Mouse (Mus musculus): ENCODE results near the gene Inpp5d.
"Not testable (repeated sequence)": the region's sequence is repeated elsewhere in the genome, so short reads cannot be mapped to it uniquely, and the experiment has no call there.

Inpp5d gene

GRCm38 (mm10) chr1:87658485-87658884 lies 38.4 kb downstream of the Inpp5d start:
- DNase-seq (ENCODE audit: low spot score in 2 of 2) = no peak

- DNase-seq (ENCODE audit: low spot score in 2 of 2) = no peak
These were observed 39.0 kb downstream of the Inpp5d start for GRCm38 (mm10) chr1:87658937-87659617.

DNA sequence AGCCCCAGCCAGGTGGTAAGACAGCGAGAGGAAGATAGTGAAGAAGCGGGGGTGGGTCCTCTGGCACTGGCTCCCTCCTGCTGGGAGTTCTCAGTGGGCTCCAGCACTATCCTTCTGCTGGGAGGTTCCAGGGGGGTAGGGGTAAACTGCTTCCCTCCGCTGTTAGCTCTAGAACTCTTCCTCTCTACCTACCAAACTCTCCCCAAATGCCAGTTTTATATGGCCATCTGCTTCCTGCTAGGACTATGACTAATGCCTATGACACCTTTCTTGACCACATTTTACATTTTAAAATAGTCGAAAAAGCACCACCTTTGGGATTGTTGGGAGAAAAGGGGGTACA lies 39.5 kb downstream of the Inpp5d start:
- no peak for DNase-seq (ENCODE audit: low spot score in 2 of 2)

- no peak for DNase-seq (ENCODE audit: low spot score in 2 of 2)
These were observed 40.6 kb downstream of the Inpp5d start for GRCm38 (mm10) chr1:87660740-87661139.

DNA sequence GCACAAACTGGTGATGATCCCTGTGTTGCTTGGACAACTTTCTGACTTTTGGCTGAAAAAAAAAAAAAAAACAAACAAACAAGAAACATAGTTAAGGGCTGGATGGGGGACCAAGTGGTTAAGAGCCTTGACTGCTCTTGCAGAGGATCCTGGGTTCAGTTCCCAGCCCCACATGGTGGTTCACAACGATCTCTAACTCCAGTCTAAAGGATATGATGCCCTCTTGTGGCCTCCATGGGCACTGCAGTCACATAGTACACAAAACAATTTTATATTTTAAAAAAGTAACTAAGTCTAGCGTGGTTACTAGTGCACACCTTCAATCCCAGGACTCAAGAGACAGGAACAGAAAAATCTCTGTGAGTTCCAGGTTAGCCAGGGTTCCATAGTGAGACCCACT lies 43.9 kb downstream of the Inpp5d start:
- no peak for DNase-seq (ENCODE audit: low spot score in 2 of 2)

DNA sequence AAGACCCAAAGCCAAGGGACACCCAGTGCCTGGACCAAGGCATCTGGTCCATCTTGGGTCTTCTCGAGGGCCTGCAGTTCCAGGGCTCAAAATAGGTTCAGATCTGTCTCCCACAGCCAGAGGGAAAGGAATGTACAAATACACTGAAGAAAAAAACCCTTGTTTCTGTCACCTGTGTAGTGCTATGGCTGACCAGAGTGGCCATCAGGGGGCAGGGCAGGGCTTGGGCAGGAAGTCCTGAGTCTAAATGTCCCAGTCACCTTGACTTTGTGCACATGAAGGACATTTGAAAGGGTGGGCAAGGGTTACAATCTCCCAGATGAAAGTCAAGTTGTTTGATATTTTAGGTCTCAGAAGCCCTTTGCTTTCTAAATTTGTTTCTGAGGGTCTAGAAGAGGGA lies 46.9 kb downstream of the Inpp5d start:
- DNase-seq (ENCODE audit: low spot score in 2 of 2) = no peak

- DNase-seq (ENCODE audit: low spot score in 2 of 2) = no peak
These were observed 48.2 kb downstream of the Inpp5d start for GRCm38 (mm10) chr1:87668300-87668699.

DNA sequence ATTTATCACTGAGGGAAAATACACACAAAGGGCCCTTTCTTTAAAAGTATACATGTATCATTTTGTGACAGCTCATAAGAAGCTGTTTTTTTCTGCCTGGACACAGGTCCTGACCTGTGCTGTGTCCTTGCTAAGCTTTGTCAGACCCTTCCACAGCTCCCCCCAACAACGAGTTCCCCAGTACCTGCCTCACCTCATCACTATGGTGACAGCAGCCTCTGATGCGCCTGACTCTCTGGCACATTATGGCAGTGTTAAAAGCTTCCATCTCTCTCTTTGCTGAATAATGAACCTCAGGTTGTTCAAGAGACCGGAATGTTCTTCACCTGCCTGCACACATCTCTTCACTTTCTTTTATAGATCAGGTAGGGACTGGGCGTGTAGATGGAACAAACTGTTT lies 51.4 kb downstream of the Inpp5d start:
- DNase-seq (ENCODE audit: low spot score in 2 of 2) = no peak

DNA sequence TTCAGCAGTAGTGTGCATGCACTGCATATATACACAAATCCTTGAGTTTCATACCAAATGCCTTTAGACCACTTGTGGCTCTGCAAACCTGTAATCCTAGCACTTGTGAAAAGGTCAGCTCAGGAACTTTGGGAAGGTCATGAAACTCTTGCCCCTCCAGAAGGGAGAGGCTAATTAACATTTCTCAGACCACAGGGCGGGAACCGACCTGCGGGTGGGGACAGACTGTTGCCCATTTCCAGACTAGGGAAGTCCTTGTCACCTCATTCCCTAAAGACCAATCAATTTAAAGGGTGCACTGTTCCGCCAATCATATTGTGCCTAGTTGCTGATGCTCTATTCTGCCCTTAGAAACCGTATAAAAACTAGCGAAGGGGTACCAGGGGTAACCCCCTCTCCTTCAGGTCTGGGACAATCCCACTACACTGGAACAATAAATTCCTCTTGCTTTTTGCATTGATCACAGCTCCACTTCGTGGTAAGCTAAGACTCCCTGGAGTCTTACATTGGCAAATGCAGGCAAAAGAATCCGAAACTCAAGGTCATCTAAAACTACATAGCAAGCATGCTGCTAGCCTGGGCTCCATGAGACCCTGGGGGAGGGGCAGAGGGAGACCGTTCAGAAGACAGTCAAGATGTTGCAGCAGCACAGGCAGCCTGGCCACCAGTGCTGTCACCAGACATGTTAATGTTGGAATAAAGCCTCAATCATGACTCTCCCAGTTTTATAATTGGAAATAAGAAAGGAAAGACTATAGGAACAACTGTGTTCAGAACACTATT lies 53.9 kb downstream of the Inpp5d start:
- no peak for DNase-seq (ENCODE audit: low spot score in 2 of 2)

- no peak for DNase-seq (ENCODE audit: low spot score in 2 of 2)
These were observed 55.9 kb downstream of the Inpp5d start for GRCm38 (mm10) chr1:87676006-87676405.

- no peak for DNase-seq (ENCODE audit: low spot score in 2 of 2)
These were observed 59.0 kb downstream of the Inpp5d start for GRCm38 (mm10) chr1:87679089-87679488.

DNA sequence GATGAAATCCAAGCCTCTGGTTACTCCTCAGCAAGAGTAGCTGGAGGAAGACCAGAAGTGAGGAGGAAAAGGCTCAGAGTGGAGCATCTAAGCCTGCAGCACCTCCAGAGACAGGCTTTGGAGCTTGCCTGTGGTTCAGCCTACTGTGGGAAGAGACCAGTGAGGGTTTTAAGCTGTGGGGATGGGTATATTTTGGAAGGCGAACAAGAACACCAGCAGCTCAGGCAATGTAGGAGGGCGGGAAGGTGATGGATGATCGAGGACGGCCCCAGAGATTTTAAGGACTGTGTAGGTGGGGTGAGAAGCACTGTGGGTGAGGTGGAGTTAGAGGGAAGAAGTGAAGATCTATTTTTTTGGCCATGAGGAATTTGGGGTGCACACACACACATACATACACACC lies 60.8 kb downstream of the Inpp5d start:
- no peak for DNase-seq (ENCODE audit: low spot score in 2 of 2)

DNA sequence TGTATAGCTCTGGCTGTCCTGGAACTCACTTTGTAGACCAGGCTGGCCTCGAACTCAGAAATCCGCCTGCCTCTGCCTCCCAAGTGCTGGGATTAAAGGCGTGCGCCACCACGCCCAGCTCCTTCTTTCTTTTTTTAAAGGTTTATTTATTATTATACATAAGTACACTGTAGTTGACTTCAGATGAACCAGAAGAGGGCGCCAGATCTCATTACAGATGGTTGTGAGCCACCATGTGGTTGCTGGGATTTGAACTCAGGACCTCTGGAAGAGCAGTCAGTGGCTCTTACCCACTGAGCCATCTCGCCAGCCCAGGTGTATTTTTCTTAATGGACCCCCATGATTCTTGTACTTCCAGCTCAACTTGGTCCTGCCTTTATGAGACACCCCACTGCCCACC lies 62.4 kb downstream of the Inpp5d start:
- DNase-seq (ENCODE audit: low spot score in 2 of 2) = not testable (repeated sequence)

DNA sequence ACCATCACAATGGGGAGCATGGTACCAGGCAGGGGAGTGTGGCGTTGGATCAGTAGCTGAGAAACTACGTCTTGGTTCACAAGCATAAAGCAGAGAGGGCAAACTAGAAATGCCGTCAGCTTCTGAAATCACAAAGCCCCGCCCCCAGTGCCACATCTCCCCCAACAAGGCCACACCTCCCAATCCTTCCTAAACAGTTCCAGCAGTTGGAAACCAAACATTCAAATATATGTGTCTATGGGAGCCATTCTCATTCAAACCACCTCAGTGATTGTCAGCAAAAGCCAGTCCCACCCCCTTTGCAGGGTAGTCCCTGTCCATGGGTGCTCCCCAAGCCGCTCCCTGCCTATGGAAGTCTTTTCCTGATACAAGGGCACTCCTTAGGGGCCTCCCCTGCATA lies 64.0 kb downstream of the Inpp5d start:
- no peak for DNase-seq (ENCODE audit: low spot score in 2 of 2)

DNA sequence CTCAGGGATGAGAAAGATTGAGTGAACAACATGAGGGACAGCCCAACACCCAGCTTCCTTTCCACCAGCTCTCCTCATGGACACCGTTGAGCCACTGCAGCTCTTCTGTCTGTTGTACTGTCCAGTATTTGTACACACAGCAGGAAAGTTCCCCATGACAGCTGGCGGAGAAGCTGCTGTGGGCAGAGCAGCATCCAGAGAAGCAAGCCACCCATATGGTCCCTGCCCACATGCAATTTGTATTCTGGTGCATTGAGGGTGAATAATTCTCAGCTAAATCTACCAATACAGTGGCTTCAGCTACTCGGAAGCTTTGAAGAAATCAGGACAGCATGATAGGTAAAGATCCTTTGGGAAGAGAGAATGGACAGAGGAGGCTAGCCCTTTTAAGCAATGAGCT lies 64.7 kb downstream of the Inpp5d start:
- DNase-seq (ENCODE audit: low spot score in 2 of 2) = no peak

DNA sequence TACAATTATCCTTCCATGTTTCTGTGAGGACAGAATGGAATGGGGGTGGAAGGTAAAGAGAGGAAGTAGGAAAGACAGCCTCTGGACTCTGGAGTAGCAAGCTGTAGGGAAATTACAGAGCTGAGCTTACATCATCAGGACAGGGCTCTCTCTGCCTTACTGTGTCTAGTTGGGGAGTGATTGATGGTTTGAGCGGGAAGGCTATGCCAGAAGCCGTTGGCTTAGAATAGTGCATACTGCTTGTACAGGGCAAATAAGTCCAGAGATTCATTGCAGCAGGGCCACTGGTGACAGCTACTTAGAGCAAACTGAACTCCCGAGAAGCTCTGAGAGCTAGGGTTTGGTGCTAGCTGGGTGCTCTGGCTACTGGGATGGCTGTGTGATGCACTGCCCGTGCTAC lies 66.2 kb downstream of the Inpp5d start:
- DNase-seq (ENCODE audit: low spot score in 2 of 2) = no peak

DNA sequence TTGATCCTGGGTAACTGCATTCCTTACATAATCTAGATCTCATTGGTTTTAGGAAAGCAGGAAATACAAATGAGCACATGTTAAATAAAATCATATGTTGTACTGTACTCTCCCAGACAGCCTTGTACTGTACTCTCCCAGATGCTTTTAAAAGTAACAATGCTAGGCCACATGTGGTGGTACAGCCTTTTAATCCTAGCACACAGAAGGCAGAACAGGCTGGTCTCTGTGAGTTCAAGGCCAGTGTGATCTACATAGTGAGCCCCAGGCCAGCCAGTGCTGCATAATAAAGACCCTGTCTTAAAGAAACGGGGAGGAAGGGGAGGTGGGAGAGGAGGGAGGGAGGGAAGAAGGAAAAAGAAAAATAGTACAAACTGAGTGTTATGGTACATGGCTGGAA lies 66.9 kb downstream of the Inpp5d start:
- no peak for DNase-seq (ENCODE audit: low spot score in 2 of 2)

DNA sequence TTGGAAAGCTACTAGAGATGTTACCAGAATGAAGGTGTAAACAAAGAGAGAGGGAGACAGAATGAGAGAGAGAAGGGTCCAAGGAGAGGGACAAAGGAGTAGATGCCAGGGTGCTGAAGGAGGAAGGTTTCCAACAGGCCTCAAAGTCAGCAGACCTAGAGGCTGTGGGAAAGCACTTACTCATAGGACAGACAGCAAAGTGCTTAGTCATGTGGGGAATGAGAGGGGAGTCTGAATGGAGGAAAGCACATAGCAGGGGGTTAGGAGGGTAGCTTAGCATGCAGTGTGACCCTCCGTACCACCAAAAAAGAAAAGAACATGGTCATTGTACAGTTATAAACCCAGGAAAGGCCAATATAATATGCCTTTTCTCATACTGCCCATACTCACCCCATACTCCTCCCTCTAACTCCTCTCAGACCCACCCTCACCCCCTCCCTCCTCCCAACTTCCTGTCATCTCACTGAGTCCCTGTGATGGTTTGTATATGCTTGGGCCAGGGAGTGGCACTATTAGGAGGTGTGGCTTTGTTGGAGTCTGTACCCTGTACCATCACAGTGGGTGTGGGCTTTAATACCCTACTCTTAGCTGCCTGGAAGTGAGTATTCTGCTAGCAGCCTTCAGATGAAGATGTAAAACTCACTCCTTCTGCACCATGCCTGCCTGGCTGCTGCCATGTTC lies 69.7 kb downstream of the Inpp5d start:
- no peak for DNase-seq (ENCODE audit: low spot score in 2 of 2)

GRCm38 (mm10) chr1:87696358-87696757 lies 76.2 kb downstream of the Inpp5d start:
- DNase-seq (ENCODE audit: low spot score in 2 of 2) = no peak

DNA sequence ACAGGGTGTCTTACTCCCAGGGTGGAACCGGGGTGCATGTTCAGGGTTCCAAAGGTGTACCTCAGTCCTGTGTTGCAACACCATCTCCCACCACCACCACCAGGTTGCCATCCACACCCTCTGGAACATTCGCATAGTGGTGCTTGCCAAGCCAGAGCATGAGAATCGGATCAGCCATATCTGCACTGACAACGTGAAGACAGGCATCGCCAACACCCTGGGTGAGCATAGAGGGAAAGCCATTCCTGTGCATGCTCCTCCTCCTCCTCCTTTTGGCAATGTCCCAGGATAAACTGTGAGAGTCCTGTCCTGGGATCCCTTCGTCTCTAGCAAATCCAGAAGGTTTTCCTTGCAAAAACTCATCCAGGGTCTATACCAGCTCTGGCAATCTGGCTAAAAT lies 77.9 kb downstream of the Inpp5d start:
- no peak for DNase-seq (ENCODE audit: low spot score in 2 of 2)

DNA sequence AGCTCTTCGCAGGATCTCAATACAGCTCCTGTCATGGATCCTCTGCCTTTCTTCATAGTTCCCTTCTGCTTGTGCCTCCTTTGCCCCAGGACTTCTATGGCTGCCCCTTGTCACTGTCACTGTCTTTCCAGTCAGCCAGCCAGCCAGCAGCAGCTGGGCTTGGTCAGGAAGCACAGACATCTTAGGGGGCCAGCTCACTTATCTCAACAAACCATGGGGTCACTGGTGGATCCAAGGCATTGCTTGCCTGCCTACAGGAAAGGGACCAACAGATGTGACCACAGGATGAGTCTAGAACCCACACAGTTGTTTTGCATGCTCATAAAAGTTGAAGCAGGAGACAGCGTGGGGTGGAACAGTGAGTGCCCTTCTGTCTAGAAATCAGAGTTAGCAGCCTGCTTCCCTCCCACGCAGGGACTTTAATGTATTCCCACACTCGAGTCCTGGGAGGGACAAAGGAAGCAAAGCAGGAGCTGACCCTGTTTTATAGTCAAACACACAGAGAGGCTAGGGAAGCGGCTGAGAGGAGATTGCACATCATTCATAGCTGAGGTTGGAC lies 79.9 kb downstream of the Inpp5d start:
- DNase-seq (ENCODE audit: low spot score in 2 of 2) = no peak

DNA sequence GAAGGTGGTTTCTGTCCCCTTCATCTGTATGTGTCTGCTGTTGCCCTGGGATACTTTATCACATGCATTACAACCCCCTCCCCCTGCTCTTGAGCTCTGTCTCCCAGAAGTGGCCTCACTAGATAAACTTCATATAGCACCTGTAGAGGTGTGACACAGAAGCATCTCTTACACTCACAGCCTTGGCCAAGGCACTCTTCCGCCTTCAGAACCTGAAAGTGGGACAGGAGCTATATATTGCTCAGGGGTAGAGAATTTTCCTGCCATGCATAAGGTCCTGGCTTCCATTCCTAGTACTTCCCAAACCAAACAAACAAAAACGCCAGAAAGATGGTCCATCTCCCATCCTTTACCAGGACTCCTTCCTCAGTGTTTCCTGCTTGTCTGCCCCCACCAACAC lies 84.1 kb downstream of the Inpp5d start:
- no peak for DNase-seq (ENCODE audit: low spot score in 2 of 2)

GRCm38 (mm10) chr1:87706361-87706760 lies 86.2 kb downstream of the Inpp5d start:
- DNase-seq (ENCODE audit: low spot score in 2 of 2) = no peak

Measured in urinary bladder, postnatal 4 days (tissue).